Mouse (Mus musculus) small intestine, adult 2 months (tissue): ENCODE results near the gene Ppp2r2c.

Experiments
- CTCF ChIP-seq: fragments of 200-500 bp; IDR thresholded peaks from 2 replicates; pipeline ENCODE4 v1.5.1; 2012; ENCODE audit warnings: low read depth, mild to moderate bottlenecking, control low read depth, inconsistent platforms, low read length, moderate library complexity, mixed read lengths; ENCODE audit not compliant: insufficient replicate concordance, insufficient read length; ENCODE audit errors: extremely low read depth
- POLR2A ChIP-seq: fragments of 200-500 bp; IDR thresholded peaks from 2 replicates; pipeline ENCODE4 v1.6.1; 2012; ENCODE audit warnings: low read depth, mild to moderate bottlenecking, control low read depth, inconsistent platforms, low read length, moderate library complexity

GRCm38 (mm10) chr5:36915256-36915655, 46.9 kb downstream of the Ppp2r2c start:
- TF ChIP-seq CTCF (no peak), POLR2A (no peak)
